ENCODE assay signal across 9 mouse cellular contexts in genomic region chr6:72714726-72715125, GRCm38 (mm10).
DNase-seq lines count a peak whose midpoint lies in the region; ATAC-seq and TF ChIP-seq lines count a peak whose summit lies in the region.
"Had no signal": no experiment of that assay in that cellular context is flagged by ENCODE, and none has a peak within 500 bp of the region (broad histone marks: within the 10 kb centered on the region; RNA-seq: fewer than 3 reads in every experiment).

No protein-coding gene starts in this region.

- 17% methylated on average over 4 of the region's 4 CpGs for WGBS in heart, embryonic 10.5 days
- 25% methylated on average over 4 of the region's 4 CpGs for WGBS in embryonic facial prominence, embryonic 14.5 days
- WGBS in kidney, adult 2 months: 15% methylated on average over 4 of the region's 4 CpGs
- WGBS in lung, postnatal 0 days: 6% methylated on average over 4 of the region's 4 CpGs
- WGBS in midbrain, embryonic 10.5 days: 77% methylated on average over 4 of the region's 4 CpGs

- ATAC-seq in embryonic facial prominence, embryonic 14.5 days (ENCODE audit: low read depth): no peak
- ATAC-seq in lung, postnatal 0 days: peak; percentile 54
- ATAC-seq in inflammation-experienced regulatory T-cells, adult 6 months: no peak
- ATAC-seq in CD4-positive, CD25-positive, alpha-beta regulatory T cell, adult 4 months: no peak

- H3K4me2 ChIP-seq in embryonic facial prominence, embryonic 14.5 days (ENCODE audit: low read depth, low read length): no peak overlapping the region
- no peak overlapping the region for H3K4me2 ChIP-seq in lung, postnatal 0 days (replicated peaks; ENCODE audit: low read depth, low read length)

- H3K27me3 ChIP-seq in heart, embryonic 10.5 days (ENCODE audit: insufficient read depth, poor library complexity, severe bottlenecking): no peaks in the 10 kb centered on the region
- H3K27me3 ChIP-seq in embryonic facial prominence, embryonic 14.5 days (replicated peaks; ENCODE audit: control insufficient read depth, insufficient read depth, low read length): no peaks in the 10 kb centered on the region
- H3K27me3 ChIP-seq in kidney, adult 2 months (replicated peaks; ENCODE audit: control insufficient read depth, insufficient read depth, low read length): no peaks in the 10 kb centered on the region
- no peaks in the 10 kb centered on the region for H3K27me3 ChIP-seq in lung, postnatal 0 days (replicated peaks; ENCODE audit: insufficient read depth, low read length)
- H3K27me3 ChIP-seq in midbrain, embryonic 10.5 days (ENCODE audit: low read depth, poor library complexity, severe bottlenecking): peaks cover 3% of the 10 kb centered on the region; the same call in 1 of the 2 replicates

- no peak overlapping the region for H3K4me3 ChIP-seq in heart, embryonic 10.5 days
- no peak overlapping the region for H3K4me3 ChIP-seq in embryonic facial prominence, embryonic 14.5 days (ENCODE audit: low read depth, low read length)
- no peak overlapping the region for H3K4me3 ChIP-seq in kidney, adult 2 months (ENCODE audit: insufficient read depth, low read depth, low read length)
- no peak overlapping the region for H3K4me3 ChIP-seq in lung, postnatal 0 days (ENCODE audit: low read depth, low read length)
- no peak overlapping the region for H3K4me3 ChIP-seq in midbrain, embryonic 10.5 days
- H3K4me3 ChIP-seq: megakaryocyte, embryonic 14.5 days had no signal

- no peaks in the 10 kb centered on the region for H3K9me3 ChIP-seq in heart, embryonic 10.5 days
- H3K9me3 ChIP-seq in embryonic facial prominence, embryonic 14.5 days (ENCODE audit: control insufficient read depth, low read length): no peaks in the 10 kb centered on the region
- H3K9me3 ChIP-seq in lung, postnatal 0 days (ENCODE audit: low read length): no peaks in the 10 kb centered on the region
- no peaks in the 10 kb centered on the region for H3K9me3 ChIP-seq in midbrain, embryonic 10.5 days (replicated peaks)
- H3K9me3 ChIP-seq: megakaryocyte, embryonic 14.5 days had no signal

- no peak for TF ChIP-seq POLR2A in kidney, adult 2 months (IDR thresholded peaks at IDR 0.05; ENCODE audit: low read depth, low read length)

- TF ChIP-seq CTCF in kidney, adult 2 months (conservative IDR thresholded peaks at IDR 0.05; ENCODE audit: insufficient read depth, insufficient read length, low read depth, low read length): no peak
- no peak for TF ChIP-seq CTCF in lung, postnatal 0 days (IDR thresholded peaks at IDR 0.05)

- peaks cover 28% of the 10 kb centered on the region for H3K4me1 ChIP-seq in heart, embryonic 10.5 days
- peaks cover 58% of the 10 kb centered on the region for H3K4me1 ChIP-seq in embryonic facial prominence, embryonic 14.5 days (ENCODE audit: control insufficient read depth, insufficient read depth, low read length)
- peaks cover 15% of the 10 kb centered on the region for H3K4me1 ChIP-seq in kidney, adult 2 months (ENCODE audit: control insufficient read depth, insufficient read depth, low read length)
- H3K4me1 ChIP-seq in lung, postnatal 0 days (ENCODE audit: insufficient read depth, low read depth, low read length): peaks cover 9% of the 10 kb centered on the region; the same call in 1 of the 2 replicates
- peaks cover 41% of the 10 kb centered on the region for H3K4me1 ChIP-seq in midbrain, embryonic 10.5 days
- H3K4me1 ChIP-seq: megakaryocyte, embryonic 14.5 days had no signal

- 0 out of 2 replicates have a peak, but pooled peaks have one; percentile 36 for TF ChIP-seq EP300 in lung, postnatal 0 days (IDR thresholded peaks at IDR 0.05)

- DNase-seq in heart, embryonic 10.5 days (ENCODE audit: low spot score): no peak
- DNase-seq in heart, adult 11 months: no peak
- DNase-seq in embryonic facial prominence, embryonic 14.5 days (ENCODE audit: low spot score): peak; percentile 79
- DNase-seq in kidney, adult 2 months: peak; percentile 44
- DNase-seq in lung, postnatal 0 days (ENCODE audit: low spot score): peak; percentile 65
- no peak for DNase-seq in midbrain, embryonic 10.5 days (ENCODE audit: low spot score)

- peak overlapping the region; percentile 69; the same call in 1 of the 2 replicates for H3K27ac ChIP-seq in heart, embryonic 10.5 days
- 0 out of 2 replicates have a peak overlapping the region, but pooled peaks have one; percentile 6 for H3K27ac ChIP-seq in embryonic facial prominence, embryonic 14.5 days (replicated peaks; ENCODE audit: low read depth, low read length)
- no peak overlapping the region for H3K27ac ChIP-seq in kidney, adult 2 months (ENCODE audit: insufficient read depth, low read depth, low read length)
- H3K27ac ChIP-seq in lung, postnatal 0 days (ENCODE audit: low read length): no peak overlapping the region
- H3K27ac ChIP-seq in midbrain, embryonic 10.5 days (replicated peaks): no peak overlapping the region

- peaks cover 8% of the 10 kb centered on the region; the same call in 1 of the 2 replicates for H3K36me3 ChIP-seq in heart, embryonic 10.5 days
- H3K36me3 ChIP-seq in embryonic facial prominence, embryonic 14.5 days (ENCODE audit: control insufficient read depth, insufficient read depth, low read length): peaks cover 4% of the 10 kb centered on the region; the same call in 1 of the 2 replicates
- no peaks in the 10 kb centered on the region for H3K36me3 ChIP-seq in kidney, adult 2 months (ENCODE audit: control insufficient read depth, insufficient read depth, low read length)
- no peaks in the 10 kb centered on the region for H3K36me3 ChIP-seq in lung, postnatal 0 days (ENCODE audit: insufficient read depth, low read length)
- H3K36me3 ChIP-seq in midbrain, embryonic 10.5 days: peaks cover 15% of the 10 kb centered on the region

- H3K9ac ChIP-seq in embryonic facial prominence, embryonic 14.5 days (ENCODE audit: low read depth, low read length): no peak overlapping the region
- H3K9ac ChIP-seq in lung, postnatal 0 days (replicated peaks; ENCODE audit: low read depth): no peak overlapping the region

Comparison
In these comparisons a context has a peak if more than half of its experiments do, and no peak if none do; other contexts are left out.
1. DNase-seq: peak in embryonic facial prominence, embryonic 14.5 days (single experiment), kidney, adult 2 months (single experiment) and lung, postnatal 0 days (single experiment); none in heart, embryonic 10.5 days (single experiment), heart, adult 11 months (single experiment) and midbrain, embryonic 10.5 days (single experiment).
2. H3K27ac ChIP-seq: peak in heart, embryonic 10.5 days (single experiment) and embryonic facial prominence, embryonic 14.5 days (single experiment); none in kidney, adult 2 months (single experiment), lung, postnatal 0 days (single experiment) and midbrain, embryonic 10.5 days (single experiment).